Mouse (Mus musculus) granulocyte monocyte progenitor cell, adult 5-6 weeks (primary cell): Measurements from ENCODE around the gene Pdzrn4. TPM values are rescaled to one million over a fixed set of nuclear protein-coding genes. Genes with fewer than 3 reads are reported as not detected.

Experiments used
- ATAC-seq: replicated peaks from 2 replicates; pipeline ENCODE4 v1.8.0; 2016; ENCODE audit warnings: mild to moderate bottlenecking, moderate TSS enrichment, inconsistent platforms; ENCODE audit not compliant: poor library complexity, severe bottlenecking
- total RNA-seq, 2 experiments: library from RNA; stranded (forward) in 1 of 2; stranded (reverse) in 1 of 2; fragments of 200-712, 200-1000 nt in 1 of 2; fragments of >200 nt in 1 of 2; fragmentation: Nextera tagmentation in 1 of 2; gene quantifications; 2 replicates each; pipeline ENCODE4 v1.2.3; 2014 to 2017

Gene Pdzrn4
- total RNA-seq, 2 experiments from 2014 or later: not detected

GRCm38 (mm10) chr15:92679541-92679940, 282.9 kb downstream of the Pdzrn4 start:
- ATAC-seq: no peak

GRCm38 (mm10) chr15:92696276-92696956, 299.7 kb downstream of the Pdzrn4 start:
- no peak for ATAC-seq

- ATAC-seq: no peak
Observed at GRCm38 (mm10) chr15:92704146-92704545, 307.5 kb downstream of the Pdzrn4 start.

- no peak for ATAC-seq
Observed at GRCm38 (mm10) chr15:92738676-92739075, 342.0 kb downstream of the Pdzrn4 start.

- ATAC-seq: no peak
Observed at GRCm38 (mm10) chr15:92739887-92740286, 343.2 kb downstream of the Pdzrn4 start.

GRCm38 (mm10) chr15:92743624-92744023, 346.9 kb downstream of the Pdzrn4 start:
- no peak for ATAC-seq

- no peak for ATAC-seq
Observed at GRCm38 (mm10) chr15:92746081-92746480, 349.4 kb downstream of the Pdzrn4 start.

- ATAC-seq: no peak
Observed at GRCm38 (mm10) chr15:92752167-92752566, 355.5 kb downstream of the Pdzrn4 start.

- ATAC-seq: no peak
Observed at GRCm38 (mm10) chr15:92752578-92752977, 355.9 kb downstream of the Pdzrn4 start.

GRCm38 (mm10) chr15:92757085-92757903, 360.6 kb downstream of the Pdzrn4 start:
- ATAC-seq: no peak

- ATAC-seq: no peak
Observed at GRCm38 (mm10) chr15:92759001-92759400, 362.3 kb downstream of the Pdzrn4 start.

- no peak for ATAC-seq
Observed at GRCm38 (mm10) chr15:92763303-92763702, 366.6 kb downstream of the Pdzrn4 start.

GRCm38 (mm10) chr15:92769535-92769934, 372.9 kb downstream of the Pdzrn4 start:
- no peak for ATAC-seq

GRCm38 (mm10) chr15:92788036-92788435, 391.4 kb downstream of the Pdzrn4 start:
- ATAC-seq: no peak

GRCm38 (mm10) chr15:92794275-92794674, 397.6 kb downstream of the Pdzrn4 start:
- ATAC-seq: no peak

- no peak for ATAC-seq
Observed at GRCm38 (mm10) chr15:92805934-92806333, 409.3 kb downstream of the Pdzrn4 start.

- ATAC-seq: no peak
Observed at GRCm38 (mm10) chr15:92806352-92806751, 409.7 kb downstream of the Pdzrn4 start.
